Mouse (Mus musculus) liver, adult 2 months (tissue): ENCODE measurements around the gene Pfkl.

ENCODE experiments used
- CTCF ChIP-seq: fragments of 200-500 bp; IDR thresholded peaks from 2 replicates; pipeline ENCODE4 v1.5.1; 2011; ENCODE audit warnings: low read depth, low read length, control low read depth
- POLR2A ChIP-seq: fragments of 200-500 bp; IDR thresholded peaks from 2 replicates; pipeline ENCODE4 v1.6.1; 2011; ENCODE audit warnings: low read length, control low read depth; ENCODE audit not compliant: insufficient read depth; ENCODE audit errors: extremely low read depth

DNA sequence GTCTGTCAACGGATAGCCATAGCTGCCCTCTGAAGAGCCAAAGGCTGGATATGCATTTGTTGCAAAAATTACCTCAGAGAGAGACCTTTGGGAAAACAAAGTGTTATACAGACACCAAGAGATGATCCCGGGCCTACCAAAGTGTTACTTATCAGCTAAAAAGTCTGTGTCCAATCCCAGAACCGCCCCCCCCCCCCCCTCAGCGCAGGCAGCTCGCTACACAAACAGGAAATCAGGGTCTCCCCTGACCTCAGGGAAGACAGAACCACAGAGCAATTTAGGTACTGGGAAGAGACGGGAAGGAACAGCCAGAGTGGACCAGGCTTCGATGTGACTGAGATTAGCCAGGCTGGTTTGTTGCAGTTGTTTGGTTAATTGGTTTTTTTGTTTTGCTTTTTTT is 2.7 kb downstream of the Pfkl start:
- TF ChIP-seq CTCF (no peak), POLR2A (no peak)
